Mouse (Mus musculus): Measurements from ENCODE around the gene Fmo5. TPM values are rescaled to one million over a fixed set of nuclear protein-coding genes. Genes with fewer than 3 reads are reported as not detected.
A peak's percentile ranks its signal among the peaks of the same experiment; 100 is the strongest.

The Fmo5 gene
- total RNA-seq, 1 experiment from 2014 or later: 35.2 TPM

DNA sequence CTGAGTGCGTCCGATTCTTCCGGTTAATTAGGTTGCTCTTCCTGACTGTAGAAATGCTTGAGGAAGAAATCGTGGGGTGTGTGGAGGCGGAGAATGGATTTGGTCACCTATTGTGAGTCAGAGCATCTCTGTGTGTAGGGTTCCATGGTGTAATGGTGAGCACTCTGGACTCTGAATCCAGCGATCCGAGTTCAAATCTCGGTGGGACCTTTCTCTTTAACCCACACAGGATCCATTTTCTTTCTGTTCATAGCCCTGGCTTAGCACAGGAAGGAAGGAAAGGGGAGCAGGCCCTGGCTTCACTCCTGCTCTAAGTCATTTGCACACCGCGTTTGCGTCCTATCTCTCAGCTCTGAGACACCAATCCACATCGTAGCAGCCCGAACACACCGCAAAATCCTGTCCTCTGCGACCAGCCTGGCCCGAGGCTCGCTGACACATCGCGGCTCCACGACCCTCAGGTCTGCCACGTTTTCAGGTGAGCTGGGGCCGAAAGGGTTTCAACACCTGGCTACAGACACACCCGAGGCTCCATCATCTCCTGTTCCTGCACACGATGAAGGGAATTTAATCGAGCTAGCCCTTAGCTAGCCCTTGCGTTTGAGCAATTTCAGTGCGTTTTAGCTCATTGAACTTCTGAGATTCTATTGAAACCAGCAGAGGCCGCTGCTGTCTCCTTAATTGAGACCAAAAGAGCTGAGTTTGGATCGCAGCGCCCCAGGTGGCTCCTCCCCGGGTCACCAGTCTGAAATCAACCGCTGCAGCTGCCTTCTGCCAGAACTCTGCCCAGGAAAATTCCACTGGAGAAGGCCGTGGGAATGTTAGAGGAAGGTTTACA lies 52.9 kb downstream of the Fmo5 start:
- DNase-seq: peak; percentile 85

DNA sequence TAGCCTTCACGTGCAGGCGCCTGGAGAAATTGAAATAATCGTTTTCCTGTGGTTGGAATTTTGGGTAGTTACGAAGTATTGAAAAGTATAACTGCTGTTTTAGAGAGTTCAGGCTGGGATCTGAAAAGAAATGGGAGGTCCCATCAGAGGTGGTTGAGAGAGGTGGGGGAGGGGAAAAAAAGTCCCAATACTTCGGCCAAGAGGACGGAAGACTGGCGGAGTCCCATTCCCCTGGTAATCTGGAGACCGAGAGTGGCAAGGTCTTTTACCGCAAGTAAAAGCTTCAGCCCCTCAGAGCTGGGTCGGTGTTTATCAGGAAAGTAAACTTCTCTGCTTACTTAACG lies 53.5 kb downstream of the Fmo5 start:
- no peak for DNase-seq

DNA sequence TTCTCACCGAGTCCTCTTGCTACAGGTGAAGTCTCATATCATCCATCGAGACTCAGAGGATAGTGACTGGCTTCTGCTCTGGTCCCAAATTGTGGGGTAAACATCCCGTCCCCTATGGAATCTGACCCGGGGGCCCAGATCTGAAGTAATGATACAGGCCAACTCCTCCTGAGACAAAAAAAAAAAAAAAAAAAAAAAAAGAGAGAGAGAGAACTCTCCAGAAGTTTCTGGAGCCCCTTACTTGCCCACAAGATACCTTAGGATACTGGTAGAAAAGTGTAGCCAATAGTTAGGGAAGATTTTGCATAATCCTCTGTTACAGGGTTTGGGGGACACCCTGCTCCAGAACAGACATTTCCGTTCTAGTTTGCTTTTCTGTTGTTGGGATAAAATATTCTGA lies 54.0 kb downstream of the Fmo5 start:
- DNase-seq: no peak

DNA sequence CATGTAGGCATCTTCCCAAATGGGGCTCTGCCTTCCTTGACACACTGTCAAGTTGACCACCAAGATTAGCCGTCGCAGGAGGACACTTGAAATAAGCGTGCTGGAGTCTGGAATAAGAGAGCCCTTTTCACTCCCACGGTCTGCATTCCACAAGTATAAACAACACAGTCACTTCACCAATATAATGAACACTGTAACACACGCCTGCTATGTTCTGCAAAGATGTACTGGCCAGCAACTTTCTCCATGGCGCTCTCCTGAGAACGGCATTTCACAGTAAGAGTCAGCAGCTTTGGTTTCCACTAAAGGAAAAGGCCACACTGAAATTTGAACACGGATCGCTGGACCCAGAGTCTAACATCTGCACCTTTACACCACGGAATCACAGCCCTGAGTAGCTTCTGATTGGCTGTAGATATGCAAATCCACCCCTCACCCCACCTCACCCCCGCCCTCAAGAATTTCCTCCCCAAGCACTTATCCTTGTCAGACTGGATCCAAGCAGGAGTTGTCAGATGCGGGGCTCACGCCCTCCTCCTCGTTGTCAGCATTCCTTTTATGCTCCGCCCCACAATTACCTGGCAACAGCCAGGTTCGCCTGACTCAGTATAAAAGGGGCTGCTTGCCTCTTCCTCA lies 55.1 kb downstream of the Fmo5 start:
- DNase-seq: no peak

DNA sequence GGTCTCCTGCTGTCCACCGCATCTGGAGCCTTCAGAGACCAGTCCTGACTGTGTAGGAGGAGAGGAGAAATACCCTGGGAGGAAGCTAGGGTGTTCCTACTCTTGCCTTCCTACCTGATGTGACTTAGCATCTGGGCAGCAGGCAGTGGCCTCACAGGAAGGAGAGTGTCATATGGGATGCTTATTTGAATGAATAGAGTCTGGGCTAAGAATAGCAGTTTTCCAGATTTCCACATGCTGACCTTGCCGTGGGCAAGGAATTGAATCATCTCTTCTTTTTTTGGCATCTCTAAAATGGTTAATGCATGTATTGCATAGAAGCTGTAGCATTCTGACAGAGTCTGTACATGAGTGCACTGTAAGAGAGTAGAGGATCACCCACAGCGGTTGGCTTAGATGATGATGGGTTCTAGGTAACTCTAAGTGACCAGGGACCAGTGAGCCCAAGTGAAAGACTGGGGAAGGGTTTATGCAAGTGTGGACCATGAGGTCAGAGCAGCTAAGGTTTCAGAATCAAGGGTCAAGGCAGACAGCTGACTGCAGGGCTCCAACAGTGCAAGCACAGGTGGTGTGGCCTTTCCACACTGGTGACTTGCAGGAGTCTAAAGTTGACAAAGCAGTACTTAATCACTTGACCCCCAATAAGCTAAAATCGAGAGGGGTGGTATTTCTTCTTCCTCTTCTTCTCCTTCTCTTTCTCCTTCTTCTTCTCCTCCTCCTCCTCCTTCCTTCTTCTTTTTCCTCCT lies 57.9 kb downstream of the Fmo5 start:
- no peak for DNase-seq

DNA sequence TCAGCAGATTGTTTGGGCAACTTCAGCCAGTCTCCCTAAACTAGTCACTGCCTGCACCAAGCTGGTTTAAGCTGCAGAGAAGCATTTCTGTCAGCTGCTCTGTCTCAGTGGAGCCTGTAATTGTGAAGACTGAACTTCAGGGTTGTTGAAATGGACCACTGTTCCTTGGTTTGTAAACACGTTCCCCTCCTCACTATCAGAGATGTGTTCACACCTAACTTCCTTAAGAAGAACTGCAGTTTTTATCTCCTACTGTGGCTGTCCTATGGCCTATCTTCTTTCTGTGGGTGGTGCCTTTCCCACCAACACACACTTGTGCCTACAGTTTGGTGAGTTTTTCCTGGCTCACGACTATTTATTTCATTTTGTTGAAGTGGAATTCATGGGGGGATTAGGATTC lies 60.7 kb downstream of the Fmo5 start:
- DNase-seq: no peak

DNA sequence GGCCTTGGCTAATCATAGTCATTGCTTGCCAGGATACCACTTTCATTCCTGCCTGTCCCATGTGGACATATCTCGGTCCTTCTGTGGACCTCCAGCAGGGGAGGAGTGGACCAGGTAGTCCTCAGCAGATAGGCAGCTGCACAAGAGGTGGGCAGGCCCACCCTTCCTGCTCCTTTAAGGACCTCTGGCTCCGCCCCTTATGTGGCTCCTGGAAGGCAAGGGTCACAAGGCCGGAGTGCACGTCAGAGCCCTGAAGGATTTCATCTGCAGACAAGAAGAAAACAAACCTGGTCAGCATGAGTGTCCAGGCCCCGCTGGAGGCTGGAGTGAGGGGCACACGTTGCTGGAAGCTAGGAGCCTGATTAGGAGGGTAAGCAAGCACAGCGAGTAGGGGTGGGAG lies 62.0 kb downstream of the Fmo5 start:
- DNase-seq: no peak

DNA sequence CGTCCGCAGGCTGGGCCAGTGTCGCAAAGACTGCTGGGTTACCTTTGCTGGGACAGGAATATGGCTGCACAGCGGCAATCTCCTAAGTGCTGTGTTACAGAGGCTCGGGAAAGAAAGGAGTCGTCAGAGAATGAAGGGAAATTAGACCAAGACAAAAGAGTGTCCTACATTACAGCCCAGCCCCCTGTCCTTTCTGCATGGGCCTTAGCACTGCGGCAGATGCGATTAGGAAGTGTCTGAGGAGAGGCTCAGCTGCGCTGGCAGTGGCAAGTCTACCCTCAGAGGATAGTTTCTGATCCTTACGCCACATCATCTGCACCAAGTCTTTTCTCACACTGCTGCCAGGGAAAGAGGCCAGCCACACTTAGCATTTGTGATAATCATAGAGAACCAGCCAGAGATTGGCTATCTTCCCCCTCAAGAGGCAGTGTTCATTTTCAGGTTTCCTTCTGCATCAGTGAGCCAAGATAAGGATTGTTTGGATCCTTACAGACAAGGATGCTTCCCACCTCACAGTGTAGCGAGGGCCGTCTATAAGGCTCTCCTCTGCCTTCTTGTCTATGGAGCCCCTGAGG lies 62.9 kb downstream of the Fmo5 start:
- no peak for DNase-seq

DNA sequence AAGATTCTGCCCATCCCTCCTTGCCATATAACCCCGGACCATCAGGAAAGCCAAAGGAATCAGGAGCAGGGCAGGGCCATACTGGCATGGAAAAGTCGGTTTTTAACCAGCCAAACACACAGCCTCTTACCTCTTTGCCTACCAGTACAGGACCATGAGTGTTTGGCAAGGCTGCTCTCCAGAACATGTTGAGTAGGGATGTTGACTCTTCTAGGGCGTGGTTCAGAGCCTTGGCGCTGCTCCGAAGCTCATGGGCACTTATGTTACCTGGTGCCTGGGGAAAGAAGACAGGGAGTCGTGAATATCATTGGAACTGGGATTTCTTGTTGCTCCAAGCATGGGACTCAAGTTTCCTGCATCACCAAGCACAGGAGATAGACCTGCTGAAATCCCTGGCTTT lies 65.2 kb downstream of the Fmo5 start:
- no peak for DNase-seq

DNA sequence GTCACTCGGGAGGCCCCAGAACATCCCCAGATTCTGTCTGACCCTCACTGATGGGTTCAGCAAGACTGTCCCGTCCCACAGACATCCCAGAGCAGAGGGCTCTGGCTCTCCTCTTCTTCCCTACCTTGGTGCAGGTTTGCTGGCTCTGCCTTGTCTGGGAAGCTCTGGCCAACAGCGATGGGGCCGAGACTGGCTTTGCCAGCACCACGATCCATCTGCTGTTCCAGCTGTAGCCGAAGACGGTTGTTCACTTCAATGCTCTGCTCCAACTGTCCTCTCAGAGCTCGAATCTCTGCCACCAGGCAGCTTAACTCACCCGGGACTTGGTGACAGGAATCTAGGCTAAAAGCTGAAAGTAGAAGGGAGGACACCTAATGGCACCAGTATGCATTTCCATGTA lies 68.3 kb downstream of the Fmo5 start:
- DNase-seq: no peak

DNA sequence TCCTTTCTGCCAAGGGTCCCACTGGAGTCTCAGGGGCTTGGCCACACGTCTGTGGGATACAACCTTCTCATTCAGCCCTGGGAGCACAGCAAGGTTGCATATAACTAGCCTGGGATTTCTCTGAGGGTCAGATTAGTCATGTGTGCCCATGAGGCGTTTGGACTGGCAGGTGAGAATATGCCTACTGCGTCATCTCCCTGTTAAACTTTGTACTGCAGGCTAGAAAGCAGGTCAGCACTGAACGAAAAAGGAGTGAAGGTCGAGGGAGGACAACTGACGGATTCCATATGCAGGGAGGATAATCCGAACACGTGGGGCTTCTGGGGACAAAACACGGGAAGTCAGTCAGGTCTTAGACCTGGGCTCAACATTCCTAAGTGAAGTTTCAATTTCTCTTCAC lies 68.7 kb downstream of the Fmo5 start:
- DNase-seq: no peak

DNA sequence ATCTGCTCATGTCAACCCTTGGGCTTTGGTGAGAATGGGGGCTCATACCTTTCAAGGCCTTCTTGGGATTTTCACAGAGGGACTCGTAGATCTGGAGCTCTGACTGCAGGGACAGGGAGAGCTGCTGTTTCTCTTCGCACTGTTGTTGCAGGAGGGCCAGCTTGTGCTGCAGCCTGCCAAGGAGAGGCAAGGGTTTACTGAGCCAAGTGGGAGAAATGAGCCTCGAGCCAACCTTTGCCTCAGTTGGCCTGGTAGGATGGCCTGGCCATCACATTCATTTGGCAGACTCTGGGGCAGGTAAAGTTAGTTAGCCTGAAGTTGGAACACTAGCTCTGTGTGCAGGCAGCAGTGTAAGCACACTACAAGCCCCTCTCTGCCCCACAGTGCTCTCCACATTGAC lies 70.5 kb downstream of the Fmo5 start:
- peak; percentile 56 for DNase-seq

DNA sequence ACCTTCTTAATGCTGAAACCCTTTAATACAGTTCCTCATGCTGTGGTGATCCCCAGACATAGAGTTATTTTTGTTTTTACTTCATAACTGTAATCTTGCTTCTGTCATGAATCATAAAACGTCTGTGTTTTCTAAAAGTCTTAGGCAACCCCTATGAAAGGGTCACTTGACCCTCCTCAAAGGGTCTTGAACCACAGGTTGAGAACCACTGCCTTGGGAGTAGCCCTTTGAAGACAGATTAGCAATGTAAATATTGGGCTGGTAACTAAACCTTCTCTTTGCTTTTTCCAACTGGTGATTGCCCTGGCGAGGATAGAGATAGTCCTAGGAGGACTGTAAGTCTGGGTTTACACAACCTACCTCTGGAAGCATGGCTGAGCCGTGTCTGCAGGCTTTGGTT lies 72.6 kb downstream of the Fmo5 start:
- no peak for DNase-seq

DNA sequence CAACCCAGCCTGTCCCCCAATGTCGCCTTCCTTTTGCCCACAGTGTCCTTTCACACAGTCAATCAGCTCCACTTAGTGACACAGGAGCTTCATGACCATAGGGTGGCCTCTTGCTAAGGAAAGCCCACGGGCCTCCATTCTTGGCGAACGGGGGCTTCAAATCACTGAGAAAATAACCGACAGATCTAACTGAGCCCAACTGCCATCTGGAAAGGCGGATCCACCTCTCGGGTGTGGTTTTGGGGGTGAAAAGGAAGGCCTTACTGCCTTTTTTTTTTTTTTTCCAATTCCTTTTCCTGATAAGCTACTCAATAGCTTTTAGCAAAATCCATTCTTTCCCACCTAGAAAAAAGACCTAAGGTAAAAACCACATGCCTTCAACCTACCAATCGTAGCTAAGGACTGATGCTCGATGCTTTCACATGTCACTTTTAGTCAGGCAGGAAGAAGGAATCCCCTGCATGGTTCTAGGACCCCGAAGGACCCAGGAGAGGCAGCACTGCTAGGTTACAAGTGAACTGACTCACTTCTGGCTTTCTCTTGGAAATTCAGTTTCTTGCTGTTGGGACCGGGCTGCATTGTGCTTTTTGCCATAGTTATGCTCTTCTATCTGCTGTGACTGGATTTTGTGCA lies 74.0 kb downstream of the Fmo5 start:
- DNase-seq: no peak

Small RNAs within 50 kb of the gene (microRNA-seq; reads per million reads assigned to microRNA genes)
- 0 reads per million in 2 experiments for gene Mir7225

Other genes with a start within 250 kb of the Fmo5 start
- not detected in 2 replicates for gene Olfr1402, start 206.8 kb upstream of the Fmo5 start, total RNA-seq (2021)
- gene Chd1l, start 18.6 kb upstream of the Fmo5 start, total RNA-seq (2021): 12.0 and 13.3 TPM in 2 replicates
- 6.4 and 7.8 TPM in 2 replicates for gene Prkab2, start 29.4 kb downstream of the Fmo5 start, total RNA-seq (2021)
- not detected in 2 replicates for gene Gm17651, start 45.9 kb downstream of the Fmo5 start, total RNA-seq (2021)

Measured in adrenal gland, postnatal 14 days (tissue).